Mouse (Mus musculus) brain, embryonic 14.5 days (tissue): Measurements from ENCODE around the gene Fbln2.

ENCODE experiments used
- CTCF ChIP-seq: fragments of 200-500 bp; IDR thresholded peaks from 2 replicates; pipeline ENCODE4 v1.5.1; 2012; ENCODE audit warnings: inconsistent platforms, mild to moderate bottlenecking, moderate library complexity, borderline replicate concordance; ENCODE audit not compliant: insufficient read depth, insufficient read length; ENCODE audit errors: extremely low read depth
- POLR2A ChIP-seq: fragments of 200-500 bp; IDR thresholded peaks from 2 replicates; pipeline ENCODE4 v1.6.1; 2012; ENCODE audit warnings: mild to moderate bottlenecking, inconsistent platforms, borderline replicate concordance; ENCODE audit not compliant: poor library complexity, insufficient read depth, insufficient read length, severe bottlenecking; ENCODE audit errors: extremely low read depth

DNA sequence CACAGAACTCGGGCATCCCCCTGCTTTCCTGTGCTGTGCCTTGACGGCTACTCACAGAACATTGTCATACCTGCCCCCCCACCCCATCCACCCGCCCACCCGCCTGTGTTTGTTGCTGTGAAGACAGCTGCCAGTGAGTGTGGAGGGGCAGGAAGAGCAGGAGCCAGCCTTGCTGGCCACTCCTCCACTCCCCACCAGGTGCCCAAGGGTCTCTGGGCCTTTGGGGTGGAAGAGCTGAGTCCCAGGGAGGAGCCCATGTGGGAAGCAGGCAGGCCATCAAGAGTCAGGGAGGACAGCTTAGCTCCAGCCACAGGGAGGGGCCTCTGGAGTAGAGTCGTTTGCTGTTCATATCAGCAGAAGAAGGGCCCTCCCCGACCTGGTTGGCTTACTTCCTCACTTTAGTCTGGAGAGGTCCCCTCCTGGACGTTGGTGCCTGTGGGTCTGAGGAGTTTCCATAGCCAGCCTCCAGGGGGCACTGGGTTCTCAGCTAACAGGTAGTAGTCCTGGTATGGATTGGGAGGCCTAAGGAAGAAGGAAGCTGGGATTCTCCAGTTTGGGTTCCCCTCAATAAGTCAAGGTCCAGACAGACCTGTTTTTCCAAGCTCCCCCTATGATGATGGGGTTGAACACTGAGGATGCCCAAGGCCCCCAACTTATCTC, 38.9 kb upstream of the Fbln2 start:
- TF ChIP-seq CTCF (peak; percentile 71), POLR2A (no peak)
